Mouse (Mus musculus): ENCODE results near the gene Gm7903.
"Not testable (repeated sequence)": the region's sequence is repeated elsewhere in the genome, so short reads cannot be mapped to it uniquely, and the experiment has no call there.

GRCm38 (mm10) chrX:135464160-135464559 is 30.5 kb downstream of the Gm7903 start:
- not testable (repeated sequence) for TF ChIP-seq CTCF (IDR thresholded peaks at IDR 0.05; ENCODE audit: low read depth, low read length); POLR2A (IDR thresholded peaks at IDR 0.05; ENCODE audit: borderline replicate concordance, low read depth, low read length)

Measured in bone marrow macrophage, adult 2 months (primary cell).